Mouse (Mus musculus) urinary bladder, adult 2 months (tissue): ENCODE measurements around the gene Ntf5. TPM values are rescaled to one million over a fixed set of nuclear protein-coding genes. Genes with fewer than 3 reads are reported as not detected.
"Not testable (repeated sequence)": the region's sequence is repeated elsewhere in the genome, so short reads cannot be mapped to it uniquely, and the experiment has no call there.

Experiments used
- DNase-seq: peaks from one replicate; pipeline ENCODE4 v3.0.0; 2022; ENCODE audit warnings: low spot score
- polyA plus RNA-seq: library from polyadenylated mRNA; depleted of rRNA; stranded (reverse); fragments of >200 nt; gene quantifications from 2 replicates; pipeline ENCODE4 v1.2.3, GENCODE M21; 2012; rRNA removed

The Ntf5 gene
- 2.9 and 4.2 TPM in 2 replicates for polyA plus RNA-seq

DNA sequence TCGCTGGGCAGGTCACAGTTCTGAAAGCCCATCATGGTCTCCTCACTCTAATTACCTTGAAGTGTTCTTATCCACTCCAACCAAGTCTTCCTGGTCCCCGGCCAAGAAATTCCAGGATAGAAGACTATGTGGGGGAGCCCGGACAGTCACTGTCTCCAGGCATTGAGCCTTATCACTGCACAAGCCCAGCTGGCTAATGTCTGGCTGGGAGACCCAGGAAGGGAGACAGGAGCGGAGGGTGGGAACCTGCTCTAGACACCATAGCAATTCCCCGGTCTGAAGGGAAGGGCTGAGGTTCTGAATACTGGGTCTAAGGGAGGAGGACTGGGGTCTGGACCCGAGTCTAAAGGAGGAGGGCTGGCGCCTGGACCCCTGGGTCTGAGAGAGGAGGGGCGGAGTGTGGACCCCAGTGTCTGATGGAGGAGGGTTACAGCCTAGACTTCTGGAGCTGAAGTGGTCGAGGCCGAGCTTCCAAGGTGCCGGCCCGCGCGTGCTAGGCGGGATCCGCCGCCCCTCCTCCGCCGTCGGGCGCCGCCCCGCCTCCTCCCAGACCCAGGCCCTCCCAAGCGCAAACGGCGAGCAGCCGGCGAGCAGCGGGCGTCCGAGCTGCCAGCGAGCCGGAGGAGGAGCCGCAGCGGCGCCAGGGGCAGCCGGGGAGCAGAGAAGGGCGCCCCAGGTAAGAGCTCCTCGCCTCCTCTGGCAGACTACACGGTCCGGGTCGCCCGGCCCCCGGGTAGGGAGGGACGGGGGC lies at the start of gene Ntf5:
Gene Ntf5 (plus strand): TSS at position 583 of the 751 bp plus-strand sequence.
- peak; percentile 59 for DNase-seq

DNA sequence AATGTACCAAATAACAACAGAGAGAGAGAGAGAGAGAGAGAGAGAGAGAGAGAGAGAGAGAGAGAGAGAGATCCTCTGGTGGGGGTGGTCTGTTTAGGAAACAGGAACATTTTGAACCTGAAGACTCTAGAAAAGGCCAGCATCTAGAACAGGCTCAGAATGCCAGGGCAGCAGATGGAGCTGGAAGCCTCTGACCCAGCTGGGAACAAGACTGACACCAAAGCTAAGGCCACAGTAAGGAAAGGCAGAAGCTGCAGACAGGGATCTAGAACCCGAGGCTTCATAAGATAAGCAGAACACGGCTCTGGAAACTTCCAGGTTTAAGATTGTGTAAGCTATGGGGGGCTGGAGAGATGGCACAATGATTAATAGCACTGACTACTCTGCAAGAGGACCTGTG lies 49.5 kb upstream of the Ntf5 start:
- no peak for DNase-seq

DNA sequence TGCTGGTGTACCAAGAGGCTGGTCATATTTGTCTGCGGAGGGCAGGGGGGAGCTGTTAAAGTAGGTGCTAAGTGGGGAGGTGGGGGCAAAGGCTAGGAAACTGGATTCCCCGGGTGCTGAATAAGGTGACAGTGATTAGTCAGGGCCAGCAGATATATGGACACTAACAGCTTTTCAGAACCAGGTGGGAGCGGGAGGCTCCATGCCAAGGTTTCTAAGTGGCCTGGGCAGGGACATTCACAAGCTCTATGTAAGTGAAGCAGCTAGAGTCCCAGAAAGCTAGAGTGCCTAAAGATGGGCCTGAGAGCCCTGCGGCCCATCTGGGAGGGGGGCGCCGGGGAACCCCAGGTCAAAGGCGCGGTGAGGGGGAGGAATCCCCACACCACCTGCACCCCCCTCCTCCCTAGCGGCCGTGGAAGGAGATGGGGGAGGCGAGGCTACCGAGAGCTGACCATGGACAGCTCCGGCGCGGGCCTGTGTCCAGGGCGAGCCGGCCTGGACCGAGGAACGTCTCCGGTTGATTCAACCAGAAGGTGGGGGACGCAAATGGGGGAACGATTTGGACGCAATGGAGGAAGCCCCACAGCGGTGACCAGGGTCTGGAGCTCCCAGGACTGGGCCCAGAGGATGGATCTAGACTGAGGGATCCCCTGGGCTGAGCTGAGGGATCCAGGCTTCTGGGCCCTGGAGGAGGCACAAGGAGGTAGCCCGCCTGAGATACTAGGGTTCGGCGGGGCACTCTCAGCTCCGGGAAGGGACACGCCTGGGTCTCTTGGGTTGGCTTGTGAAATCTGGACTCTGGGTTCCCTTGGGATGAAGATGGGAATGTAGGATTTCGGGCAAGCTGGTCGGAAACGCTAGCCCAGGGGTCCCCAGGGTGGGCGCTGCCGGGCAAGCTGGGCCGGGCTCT lies 47.5 kb upstream of the Ntf5 start:
- DNase-seq, result peak; percentile 46

DNA sequence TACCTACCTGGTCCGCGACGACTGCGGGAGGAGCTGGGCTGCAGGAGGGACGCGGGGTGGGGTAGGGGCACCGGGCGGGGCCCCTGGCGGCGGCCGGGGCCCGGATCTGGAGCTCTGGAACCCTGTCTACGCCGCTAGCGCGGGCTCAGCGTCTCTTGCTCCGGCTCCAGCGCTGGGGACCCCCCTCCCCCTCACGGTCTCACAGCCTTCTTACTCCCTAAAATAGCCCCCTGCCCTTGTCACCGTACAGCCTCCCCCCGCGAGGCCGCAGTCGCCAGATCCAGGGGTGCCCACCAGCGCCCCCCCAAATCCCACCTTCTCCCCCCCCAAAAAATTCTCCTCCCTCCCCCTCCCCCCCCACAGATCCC lies 46.9 kb upstream of the Ntf5 start, which contains the start of gene Ppfia3:
Gene Ppfia3 (minus strand): TSS at position 368 of the 368 bp plus-strand sequence.
- no peak for DNase-seq

DNA sequence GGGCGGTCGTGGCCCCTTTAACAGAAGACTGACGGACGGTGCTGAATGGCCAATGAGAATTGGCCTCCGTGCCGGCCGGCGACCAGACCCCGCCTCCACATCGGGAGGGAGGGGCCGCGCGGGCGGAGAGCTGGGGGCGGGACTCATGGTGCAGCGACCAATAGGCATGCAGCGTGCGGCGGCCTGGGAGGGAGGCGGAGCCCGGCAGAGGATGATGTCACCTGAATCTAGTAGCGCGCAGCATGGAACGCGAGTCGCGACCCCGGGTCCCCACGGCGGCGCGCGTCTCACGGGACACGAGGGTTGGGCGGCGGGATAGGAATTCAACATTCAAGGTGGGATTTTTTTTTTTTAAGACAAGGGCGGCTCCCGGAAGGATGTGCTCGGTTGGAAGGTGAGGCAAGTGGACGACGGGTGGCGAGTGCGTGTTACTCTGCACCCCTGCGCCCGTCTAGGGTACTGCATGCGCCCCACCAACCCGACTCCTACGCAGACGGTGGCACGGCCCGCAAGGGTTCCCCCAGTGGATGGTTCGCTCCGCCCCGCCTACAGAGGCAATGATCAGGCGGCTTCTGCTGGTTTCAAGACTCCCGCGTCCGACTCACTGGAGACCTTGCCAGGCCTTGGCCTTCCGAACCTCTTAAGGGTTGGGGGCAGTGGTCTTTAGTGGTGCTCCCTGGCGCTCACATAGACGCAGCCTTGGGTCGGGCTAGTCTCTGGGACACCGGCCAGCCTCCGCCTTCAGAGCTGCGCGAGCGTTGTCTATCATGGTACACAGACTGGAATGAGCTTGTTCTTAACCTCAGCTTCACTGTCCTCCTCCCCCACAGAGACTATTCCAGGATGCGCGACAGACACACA lies 46.2 kb upstream of the Ntf5 start:
- DNase-seq, result peak; percentile 95

DNA sequence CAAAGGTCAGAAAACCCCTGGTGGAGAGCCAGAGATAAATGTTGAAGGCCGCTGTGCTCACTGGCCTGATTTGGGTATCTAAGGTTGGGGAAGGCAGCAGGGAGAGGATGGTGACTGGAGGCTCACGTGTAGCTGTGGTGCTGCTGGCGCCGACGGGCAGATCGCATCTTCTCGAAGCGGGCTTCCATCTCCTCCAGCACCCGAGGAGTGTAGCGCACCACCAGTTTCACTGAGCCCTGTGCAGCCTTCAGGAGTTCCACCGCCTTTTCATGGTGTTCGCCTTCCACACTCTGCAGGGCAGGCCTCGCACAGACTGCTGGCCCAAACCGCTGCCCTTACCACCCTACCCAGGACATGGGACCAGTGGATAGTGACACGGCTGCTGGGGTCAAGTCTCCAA lies 45.3 kb upstream of the Ntf5 start:
- no peak for DNase-seq

DNA sequence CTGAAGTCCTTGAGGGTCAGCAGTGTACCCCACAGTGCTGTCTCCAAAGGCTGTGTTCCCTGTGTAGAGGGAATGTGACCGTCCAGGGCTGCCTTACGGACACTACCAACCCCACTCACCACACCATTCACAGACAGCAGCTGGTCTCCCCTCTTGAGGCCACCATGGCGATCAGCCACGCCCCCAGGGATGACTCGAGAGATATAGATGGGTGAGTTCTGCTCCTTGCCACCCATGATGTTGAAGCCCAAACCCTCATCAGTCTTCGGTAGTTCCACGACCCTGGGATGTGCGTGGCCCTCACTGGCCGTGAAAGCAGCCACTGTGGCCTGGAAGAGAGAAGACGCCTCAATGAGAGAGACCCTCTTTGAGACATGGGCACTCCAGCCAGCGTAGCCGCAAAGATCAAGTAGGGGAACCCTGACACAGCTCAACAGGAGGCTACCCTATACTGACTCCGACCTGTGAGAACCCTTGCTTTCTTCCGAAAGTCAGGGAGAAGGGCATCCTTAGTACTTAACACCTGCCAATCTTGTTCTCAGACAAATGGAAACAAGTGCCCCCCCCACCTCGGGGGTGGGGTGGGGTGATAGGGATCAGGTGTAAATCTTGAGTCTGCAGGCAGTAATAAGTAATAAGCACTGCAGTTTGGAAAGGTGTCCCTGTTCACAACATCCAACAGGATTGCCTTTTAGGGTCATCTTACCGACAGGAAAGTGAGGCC lies 44.3 kb upstream of the Ntf5 start:
- DNase-seq, result no peak

DNA sequence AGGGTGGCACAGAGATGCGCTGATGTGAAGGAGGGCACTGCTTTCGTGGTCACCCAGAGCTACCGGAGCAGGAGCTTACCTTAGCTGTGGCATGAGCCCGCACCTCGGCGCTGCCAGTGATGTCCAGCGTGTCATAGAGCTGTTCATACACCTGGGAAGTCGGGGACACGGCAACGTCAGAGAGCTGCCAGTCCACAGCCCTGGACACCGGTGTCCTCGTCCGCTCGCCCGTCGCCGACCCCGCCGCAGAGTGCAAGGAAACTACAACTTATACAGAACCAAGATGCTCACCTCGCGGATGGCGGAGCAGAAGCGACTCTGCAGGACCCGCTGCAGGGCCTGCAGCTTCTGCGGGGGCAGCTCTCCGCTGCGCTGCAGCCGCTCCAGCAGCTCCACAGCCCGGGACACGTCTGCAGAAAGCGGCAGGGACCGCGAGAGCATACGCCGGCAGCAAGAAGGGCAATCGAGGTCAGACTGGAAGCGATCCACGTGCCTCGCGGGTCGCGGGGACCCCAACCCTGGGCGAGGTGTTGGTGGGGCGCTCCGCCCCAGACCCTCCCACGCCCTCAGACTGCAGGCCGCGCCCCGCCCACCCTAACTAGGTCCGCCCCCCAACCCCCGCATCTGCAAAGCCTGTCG lies 43.5 kb upstream of the Ntf5 start:
- DNase-seq, result no peak

DNA sequence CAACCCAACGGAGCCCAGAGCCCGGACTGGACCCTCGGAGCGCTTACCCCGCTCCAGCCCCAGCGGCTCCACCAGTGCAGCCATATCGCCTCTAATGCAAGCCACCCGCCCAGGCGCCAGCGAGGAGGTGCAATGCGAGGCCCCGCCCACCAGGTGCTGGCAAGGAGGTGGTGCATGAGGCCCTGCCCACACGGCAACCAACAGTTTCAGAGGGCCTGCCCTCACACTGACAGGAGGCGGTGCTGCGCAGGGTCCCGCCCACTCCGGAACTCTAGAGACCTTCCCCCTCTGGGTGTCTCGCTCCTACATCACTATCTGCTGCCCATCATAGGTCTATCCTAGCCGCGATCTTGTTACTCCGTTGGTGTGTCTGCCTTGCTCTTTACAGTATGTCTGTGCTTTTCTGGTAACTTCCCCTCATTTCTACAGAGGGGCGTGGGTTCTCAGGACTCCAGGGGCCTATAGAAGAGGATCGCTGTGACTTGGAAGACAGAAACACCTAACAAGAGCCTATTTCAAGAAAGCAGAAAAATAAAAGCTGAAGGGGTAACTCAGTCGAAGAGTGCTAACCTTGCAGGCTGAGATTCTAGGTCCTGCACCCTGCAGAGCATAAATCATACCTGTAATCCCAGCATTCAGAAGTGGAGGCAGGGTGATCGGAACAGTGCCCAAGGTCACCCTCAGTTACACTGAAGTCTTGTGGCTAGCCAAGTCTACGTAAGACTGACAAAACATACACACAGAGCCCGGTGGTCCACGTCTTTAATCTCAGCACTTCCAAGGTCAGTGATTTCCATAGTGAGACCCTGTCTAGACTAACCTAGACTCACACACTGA lies 42.8 kb upstream of the Ntf5 start, which contains the start of gene Lin7b:
Gene Lin7b (minus strand): TSS at position 109 of the 837 bp plus-strand sequence.
- peak; percentile 69 for DNase-seq

DNA sequence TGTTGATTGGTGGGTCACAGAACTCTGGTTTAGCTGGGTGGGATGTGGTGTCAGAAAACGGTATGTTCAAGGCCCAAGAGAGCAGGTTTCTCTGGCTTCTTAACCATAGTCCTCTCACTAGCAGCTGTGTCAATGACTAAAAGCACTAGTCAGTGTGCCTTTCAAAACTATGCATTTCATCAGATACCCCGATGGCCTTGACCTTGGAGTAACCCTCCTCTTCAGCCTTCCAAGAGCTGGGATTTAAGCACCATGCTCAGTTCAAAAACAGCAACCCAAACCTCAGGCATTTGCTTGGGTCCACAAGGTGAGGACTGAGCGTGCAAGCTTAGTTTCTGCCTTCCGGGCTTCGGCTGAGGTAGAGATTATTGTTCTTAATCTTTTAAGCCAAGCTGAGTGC lies 41.1 kb upstream of the Ntf5 start:
- no peak for DNase-seq

DNA sequence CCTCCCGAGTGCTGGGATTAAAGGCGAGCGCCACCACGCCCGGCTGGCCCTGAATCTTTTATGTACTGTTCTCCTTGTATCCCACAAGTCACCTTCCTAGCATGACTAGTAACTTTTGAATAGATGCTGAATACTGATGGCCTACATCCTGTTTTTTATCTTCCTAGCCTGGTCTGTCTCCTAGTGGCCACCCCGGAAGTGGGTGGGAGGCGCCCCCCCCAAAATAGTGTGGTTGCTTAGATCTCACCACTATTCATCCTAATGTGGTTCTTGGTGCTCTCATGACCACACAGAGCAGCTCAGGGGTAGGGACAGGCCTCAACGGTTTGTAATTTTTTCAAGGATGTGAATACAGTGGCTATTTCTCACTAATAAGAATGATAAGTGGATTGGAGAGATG lies 38.9 kb upstream of the Ntf5 start:
- DNase-seq, result no peak

DNA sequence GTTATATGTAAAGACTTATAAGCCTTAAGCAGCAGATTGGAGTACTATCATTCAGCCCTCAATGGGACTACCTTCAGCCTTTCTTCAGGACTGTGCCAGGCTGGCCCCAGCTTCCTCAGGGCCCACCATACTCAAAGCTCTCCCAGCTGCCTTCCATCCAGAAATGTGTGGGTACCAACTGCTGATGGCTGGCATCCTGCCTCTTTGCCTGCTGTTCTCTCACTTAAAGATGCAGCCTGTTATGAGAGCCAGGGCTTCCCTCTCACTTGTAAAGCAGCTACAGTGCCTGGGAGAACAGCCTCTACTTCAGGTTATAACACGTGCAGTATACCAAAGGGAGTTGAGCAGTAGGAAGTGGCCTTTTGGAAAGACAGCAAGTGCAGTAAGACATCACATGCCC lies 37.4 kb upstream of the Ntf5 start:
- no peak for DNase-seq

DNA sequence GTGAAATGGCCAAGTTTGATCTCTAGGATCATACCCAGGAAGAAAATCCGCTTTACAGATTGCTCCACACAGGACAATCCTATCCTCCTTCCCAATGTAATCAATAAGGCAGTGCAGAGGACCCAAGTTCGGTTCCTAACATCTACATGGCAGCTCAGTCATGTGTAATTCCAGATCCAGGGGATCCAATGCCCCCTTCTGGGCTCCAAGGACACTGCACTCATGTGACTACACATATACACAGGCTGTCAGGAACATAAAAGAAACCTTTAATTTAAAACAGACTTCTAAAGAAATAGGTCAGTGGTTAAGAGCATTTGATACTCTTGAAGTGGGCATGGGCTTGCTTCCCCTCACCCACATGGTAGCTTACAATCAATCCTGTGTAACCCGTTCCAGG lies 27.4 kb upstream of the Ntf5 start:
- DNase-seq, result no peak

DNA sequence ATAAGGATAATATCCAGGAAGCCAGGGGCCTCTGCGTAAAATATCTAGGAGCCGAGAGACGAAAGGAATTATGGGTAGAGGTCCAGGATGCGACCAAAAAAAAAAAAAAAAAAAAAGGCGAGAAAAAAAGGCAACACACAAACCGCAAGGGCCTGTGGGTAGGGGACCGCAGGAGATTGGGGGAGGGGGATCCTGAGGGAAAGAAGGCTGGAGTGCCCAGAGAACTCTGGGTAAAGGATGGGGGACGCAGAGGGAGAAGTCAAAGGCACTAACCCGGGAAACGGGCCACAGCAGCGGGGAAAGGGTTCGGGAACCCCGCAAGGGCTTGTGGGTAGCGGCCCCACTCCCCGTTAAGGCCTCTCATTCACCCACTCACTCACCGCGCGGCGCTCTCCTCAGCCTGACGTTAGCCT lies 18.4 kb upstream of the Ntf5 start:
- DNase-seq, result no peak

DNA sequence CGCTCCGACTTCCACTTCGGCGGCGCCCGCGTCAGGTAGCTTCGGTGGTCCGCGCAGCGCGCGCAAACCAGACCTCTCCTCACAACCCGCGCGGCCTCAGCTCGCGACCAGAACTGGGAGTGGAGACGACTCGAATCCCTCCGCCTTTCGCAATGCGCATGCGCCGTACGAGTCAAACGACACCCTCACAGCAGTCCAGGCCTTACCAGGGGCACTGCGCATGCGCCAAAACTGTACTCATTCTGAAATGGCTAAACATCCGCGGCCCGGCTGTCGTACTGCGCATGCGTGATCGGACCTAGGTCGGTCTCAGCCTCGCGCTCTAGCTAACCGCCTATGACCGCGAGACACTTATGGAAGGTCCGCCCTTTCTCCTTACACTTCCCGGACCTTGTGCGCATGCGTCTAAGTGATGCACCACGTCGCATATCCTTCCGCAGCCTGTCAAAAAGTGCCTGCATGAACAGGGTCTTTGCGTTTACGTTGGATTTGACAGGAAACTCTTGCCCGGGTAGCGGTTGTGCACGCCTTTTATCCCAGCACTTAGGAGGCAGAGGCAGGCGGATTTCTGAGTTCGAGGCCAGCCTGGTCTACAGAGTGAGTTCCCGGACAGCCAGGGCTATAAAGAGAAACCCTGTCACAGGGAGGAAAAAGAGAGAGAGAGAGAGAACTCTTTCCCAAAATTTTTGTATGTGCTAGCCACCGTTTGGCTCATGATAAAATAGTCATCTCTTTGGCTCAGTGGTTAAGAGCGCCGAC lies 17.7 kb upstream of the Ntf5 start, which contains the start of gene Snrnp70:
Gene Snrnp70 (minus strand): TSS at position 165 of the 759 bp plus-strand sequence.
- DNase-seq, result peak; percentile 100

DNA sequence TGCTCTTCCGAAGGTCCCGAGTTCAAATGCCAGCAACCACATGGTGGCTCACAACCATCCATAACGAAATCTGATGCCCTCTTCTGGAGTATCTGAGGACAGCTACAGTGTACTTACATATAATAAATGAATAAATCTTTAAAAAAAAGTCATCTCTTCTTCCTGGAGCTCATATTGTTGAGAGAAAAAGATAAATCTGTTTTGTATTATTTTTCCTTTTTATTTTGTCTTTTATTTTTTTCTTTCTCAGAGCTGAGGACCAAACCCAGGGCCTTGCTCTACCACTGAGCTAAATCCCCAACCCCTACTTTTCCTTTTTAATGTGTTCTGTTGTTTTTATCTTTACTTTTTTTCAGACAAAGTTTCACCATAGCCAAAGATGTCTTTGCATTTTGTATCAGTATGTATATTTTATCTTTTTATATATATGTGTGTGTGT lies 17.1 kb upstream of the Ntf5 start:
- not testable (repeated sequence) for DNase-seq

DNA sequence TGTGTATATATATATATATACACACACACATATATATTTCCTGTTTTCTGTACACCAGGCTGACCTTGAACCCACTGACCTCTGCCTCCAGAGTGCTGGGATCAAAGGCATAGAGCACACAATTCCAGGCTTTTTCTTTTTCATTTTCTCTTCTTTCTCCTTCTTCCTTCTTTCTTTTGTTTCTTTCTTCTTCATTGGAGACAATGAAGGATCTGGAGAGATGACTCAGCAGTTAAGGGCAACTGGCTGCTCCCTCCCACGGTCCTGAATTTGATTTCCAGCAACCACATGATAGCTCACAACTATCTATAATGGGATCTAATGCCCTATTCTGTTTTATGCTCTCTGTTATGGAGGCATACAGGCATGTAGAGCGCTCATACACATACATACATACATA lies 16.7 kb upstream of the Ntf5 start:
- DNase-seq, result no peak

DNA sequence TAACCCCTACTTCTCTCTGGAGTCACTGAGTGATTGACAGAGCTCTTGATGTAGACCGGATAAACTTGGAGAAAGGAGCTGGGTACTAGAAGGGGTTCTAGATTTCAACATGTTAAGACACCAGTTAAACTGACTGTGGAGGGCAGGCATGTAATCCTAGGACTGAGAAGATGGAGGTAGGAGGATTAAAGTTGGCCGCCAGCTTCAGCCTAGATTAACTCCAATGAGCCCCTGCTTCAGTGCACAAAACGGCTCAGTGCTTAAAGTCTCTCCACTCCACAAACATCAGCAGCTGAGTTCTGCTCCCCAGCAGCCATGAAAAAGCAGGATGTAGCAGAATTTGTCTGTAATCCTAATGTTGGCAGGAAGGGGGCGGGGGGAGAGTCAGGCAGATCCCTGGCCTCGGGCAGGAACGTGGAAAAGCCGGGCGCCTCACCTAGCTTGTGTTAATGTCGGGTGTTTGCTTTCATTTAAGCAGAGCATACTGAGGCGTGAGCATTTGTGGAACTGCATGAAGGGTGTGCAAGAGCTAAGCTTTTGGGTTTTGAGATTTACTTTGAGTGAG lies 11.9 kb upstream of the Ntf5 start:
- DNase-seq, result no peak
